Mouse (Mus musculus): ENCODE measurements around the gene Ugt1a9.

Gene Ugt1a9

GRCm38 (mm10) chr1:88235046-88235893 lies 164.7 kb downstream of the Ugt1a9 start:
- no peak for DNase-seq (ENCODE audit: low spot score in 2 of 2)

DNA sequence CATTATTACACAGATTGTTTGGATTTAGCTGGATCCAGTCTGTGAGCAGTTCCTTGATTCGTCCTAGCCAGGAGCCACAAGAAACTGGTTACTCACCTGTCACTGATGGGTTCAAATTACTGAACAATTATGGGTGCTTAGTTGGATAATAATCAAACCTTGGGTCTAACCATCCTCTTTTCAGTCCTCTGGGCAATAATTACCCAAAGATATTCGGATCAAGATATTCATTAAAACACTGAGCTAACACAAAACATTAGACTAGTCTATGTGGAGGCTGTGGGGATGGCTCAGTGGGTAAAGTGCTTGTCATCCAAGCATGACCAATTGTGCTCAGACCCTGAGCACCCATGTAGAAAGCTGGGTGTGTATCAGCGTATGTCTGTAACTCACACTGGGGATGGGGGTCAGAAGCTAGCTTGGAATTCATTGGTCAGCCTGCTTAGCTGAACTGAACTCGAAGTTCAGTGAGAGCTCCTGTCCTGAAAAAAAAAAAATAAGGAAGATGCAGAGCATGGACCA lies 165.4 kb downstream of the Ugt1a9 start:
- no peak for DNase-seq (ENCODE audit: low spot score in 2 of 2)

- no peak for DNase-seq (ENCODE audit: low spot score in 2 of 2)
These were observed 166.7 kb downstream of the Ugt1a9 start for GRCm38 (mm10) chr1:88237311-88237710.

DNA sequence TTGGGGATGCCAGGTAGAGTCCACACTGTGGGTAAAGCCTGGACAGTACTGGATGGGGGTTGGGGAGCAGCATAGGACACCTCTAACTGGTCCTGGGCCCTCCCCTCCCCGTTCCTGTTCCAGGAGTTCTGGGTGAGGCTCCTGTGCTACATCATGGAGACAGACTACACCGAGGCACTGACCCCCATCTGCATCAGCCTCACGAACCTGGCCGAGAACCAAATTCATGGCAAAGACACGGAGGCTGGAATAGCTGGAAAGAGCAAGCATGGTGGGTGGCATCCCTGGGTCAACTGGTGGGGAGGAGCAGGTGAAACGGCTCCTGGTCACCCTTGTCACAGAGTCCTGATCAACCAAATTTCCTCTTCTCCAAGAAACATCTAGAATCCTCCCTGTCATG lies 168.2 kb downstream of the Ugt1a9 start:
- no peak for DNase-seq (ENCODE audit: low spot score in 2 of 2)

DNA sequence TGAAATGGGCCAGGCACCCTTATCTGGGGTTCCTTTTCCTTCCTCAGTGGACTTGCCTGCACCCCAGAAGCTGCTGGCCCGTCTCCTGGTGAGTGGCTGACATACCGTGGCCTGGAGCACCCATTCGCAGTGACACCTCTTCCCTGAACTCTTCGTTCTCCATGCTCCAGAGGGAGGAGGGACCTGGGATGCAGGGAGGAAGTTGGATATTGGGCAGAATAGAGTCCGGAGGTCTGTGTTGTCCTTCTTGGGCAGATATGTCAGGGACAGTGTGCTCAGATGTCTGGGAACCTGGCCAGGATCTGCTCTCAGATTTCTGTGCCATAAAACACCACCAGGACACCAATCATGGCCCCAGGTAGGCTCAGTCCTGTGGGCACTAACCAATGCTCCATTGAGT lies 169.5 kb downstream of the Ugt1a9 start:
- DNase-seq (ENCODE audit: low spot score in 2 of 2): no peak

DNA sequence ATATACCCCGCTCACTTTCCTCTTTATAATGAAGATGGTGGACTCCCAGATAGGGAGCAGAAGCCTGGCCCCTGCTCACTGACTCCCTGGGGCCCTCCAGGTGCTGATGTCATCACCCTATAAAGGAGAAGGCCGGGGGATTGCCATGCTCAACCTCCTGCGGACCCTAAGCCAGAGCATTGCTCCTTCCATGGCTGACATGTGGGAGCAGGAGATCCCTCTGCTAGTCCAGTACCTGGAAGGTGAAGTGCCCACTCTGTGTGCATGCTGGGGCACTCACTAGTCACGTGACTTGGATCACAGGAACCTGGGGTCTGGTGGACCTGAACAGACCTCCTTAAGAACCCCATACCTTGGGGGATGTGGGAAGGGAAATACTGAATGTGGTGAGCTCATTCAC lies 170.0 kb downstream of the Ugt1a9 start:
- DNase-seq (ENCODE audit: low spot score in 2 of 2): no peak

DNA sequence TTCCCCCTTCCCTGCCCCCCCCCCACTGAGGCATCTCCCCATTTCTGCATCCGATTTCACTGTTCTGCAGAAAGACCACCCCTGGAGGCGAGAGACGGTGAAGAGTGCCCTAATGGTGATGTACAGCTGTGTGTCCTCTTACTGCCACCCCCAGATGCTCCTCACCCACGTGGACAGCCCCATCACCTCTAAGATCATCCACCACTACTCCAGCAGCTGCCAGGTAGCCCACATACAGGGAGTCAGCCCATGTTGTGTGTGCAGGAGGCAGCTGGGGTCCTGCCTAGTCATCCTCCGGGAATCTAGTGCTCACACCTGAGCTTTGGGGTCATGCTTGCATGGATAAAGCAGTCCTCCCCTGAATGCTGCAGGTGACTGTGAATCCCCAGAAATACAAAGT lies 173.3 kb downstream of the Ugt1a9 start:
- DNase-seq (ENCODE audit: low spot score in 2 of 2): no peak

DNA sequence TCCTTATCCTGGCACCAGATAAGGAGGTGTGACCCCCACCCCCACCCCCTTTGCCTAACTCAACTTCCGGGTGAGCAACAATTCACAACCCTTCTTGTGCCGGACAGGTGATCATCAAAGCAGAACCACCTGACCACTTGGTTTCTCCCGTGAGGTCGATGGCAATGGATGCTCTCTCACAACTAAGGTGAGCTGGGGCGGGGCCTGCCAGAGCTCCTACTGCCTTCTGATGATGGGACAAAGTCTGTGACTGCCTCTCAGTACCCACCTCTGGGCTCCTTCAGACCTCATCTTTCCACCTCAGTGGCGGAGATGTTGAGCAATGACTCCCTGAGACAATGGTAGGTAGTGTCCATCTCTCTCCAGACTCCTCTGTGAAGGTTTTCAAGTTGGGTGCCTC lies 175.3 kb downstream of the Ugt1a9 start:
- no peak for DNase-seq (ENCODE audit: low spot score in 2 of 2)

- DNase-seq (ENCODE audit: low spot score in 2 of 2): no peak
These were observed 175.8 kb downstream of the Ugt1a9 start for GRCm38 (mm10) chr1:88246386-88246785.

GRCm38 (mm10) chr1:88247660-88248059 lies 177.1 kb downstream of the Ugt1a9 start:
- DNase-seq (ENCODE audit: low spot score in 2 of 2): no peak

DNA sequence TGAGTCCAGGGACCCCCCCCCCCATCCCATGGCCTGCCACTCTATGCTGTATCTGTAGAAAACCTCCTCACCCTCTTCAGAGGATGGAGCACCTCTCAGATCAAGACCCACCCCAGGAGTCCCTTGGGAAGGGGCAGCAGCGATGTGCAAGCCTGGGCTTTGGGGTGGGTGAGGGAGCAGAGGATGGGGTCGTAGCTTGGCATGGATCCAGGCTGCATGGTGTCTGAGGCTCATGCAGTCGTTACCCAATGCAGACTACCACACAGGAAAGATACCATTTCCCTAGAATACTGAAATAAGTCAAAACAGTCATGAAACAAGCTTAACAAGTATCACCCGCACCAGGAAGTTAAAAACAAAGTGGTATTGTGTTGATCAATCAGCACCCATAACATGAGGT lies 178.1 kb downstream of the Ugt1a9 start:
- no peak for DNase-seq (ENCODE audit: low spot score in 2 of 2)

GRCm38 (mm10) chr1:88249596-88249995 lies 179.0 kb downstream of the Ugt1a9 start:
- DNase-seq (ENCODE audit: low spot score in 2 of 2): no peak

- DNase-seq (ENCODE audit: low spot score in 2 of 2): no peak
These were observed 179.4 kb downstream of the Ugt1a9 start for GRCm38 (mm10) chr1:88250023-88250422.

DNA sequence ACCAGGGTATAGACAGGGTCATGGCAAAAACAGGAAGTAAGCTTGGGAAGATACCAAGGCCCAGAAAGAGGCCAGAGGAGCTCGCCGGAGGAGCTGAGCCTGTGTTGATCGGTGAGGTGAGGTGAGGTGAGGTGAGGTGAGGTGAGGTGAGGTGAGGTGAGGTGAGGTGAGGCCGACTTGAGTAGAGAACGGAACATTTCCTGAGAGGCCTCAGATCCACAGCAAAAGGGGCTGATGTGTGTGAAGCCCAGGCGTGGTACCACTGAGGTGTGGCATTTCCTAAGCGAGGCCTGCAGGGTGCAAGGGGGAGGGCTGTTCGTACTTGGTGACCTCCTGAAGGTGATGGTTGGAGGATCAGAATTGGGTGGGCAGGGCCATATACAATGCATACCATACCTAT lies 182.5 kb downstream of the Ugt1a9 start:
- no peak for DNase-seq (ENCODE audit: low spot score in 2 of 2)

GRCm38 (mm10) chr1:88253540-88253939 lies 182.9 kb downstream of the Ugt1a9 start:
- no peak for DNase-seq (ENCODE audit: low spot score in 2 of 2)

DNA sequence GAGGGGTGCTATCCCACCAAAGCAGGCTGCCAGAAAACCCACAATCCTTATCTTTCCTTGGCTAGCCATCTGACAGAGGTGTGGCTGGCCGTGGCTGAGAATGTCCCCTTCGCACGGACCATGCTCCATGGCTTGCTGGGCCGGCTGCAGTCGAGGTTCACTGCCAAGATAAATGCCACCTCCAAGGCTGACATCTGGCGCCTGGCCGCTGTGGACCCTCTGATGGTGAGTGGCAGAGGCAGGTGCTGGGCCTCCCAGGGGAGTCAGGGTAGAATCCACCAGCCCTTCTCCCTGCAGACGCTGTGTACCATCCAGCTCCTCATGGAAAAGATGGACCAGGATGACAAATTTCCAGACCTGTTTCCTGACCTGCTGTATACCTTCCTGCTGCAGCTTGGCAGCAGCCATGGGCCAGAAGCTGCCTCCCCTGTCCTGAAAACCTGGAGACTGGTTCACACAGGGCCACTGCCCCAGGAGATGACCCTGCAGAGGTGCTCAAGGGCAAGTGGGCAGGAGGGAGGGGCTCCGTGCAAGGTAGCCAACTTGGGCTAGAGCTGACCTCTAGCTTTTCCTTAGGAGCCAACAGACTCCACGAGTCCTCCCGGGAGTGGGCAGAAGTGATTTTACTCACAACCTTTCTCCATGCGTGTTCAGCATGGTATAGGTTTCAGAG lies 184.3 kb downstream of the Ugt1a9 start:
- DNase-seq (ENCODE audit: low spot score in 2 of 2): no peak

DNA sequence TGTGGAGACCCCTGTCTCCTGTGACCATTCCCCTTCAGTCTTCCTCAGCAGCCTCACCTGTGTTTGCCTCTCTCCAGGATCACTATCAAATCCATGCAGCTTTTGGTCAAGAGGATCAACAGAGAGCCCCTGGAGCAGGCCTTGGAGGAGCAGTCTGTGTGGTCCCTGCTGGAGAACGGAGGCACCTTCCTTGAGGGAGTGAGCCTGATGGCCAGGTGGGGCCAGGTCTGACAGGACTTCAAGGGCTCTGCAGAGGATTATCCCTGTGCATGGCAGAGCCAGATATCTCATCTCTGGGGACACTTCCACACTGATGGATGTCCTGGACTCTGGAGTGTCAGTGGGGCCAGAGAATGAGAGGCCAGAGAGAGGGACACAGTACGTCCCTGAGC lies 184.9 kb downstream of the Ugt1a9 start:
- DNase-seq (ENCODE audit: low spot score in 2 of 2): no peak

GRCm38 (mm10) chr1:88255989-88256754 lies 185.6 kb downstream of the Ugt1a9 start:
- DNase-seq (ENCODE audit: low spot score in 2 of 2): peak in 1 of 2 experiments; percentile 40

DNA sequence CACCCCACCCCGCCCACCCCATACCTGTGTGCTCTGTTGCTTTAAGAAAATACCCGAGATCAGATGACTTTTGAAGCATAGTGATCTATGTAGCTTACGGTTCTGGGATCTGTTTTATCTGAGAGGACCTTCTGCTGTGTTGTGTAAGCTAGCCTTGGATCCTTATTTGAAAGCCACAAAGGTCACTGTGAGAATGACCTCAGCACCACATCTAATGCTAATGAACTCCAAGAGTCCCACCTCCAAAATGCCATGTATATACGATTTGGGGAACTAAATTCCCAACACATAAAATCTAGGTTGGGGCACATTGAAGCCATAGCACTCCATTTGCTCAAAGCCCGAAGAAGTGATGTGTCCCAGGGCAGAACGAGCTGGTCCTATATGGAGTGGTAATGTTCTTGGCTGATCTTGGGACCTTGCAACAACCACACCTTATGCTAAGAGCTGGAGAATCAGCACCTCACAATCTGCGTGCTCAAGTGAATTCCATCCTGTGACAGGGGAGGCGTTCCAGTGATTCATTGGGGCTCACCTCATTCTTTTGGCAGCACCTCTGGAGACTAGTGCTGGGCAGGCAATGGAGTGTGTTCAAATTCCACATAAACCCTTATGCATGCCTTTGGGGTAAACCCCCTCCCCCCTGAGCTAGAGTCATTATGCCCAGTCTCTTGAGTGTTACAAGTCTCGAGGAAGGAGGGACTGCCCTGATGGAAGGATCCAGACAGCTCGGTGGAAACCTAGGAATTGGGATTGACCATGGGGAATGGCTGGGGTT lies 186.5 kb downstream of the Ugt1a9 start:
- no peak for DNase-seq (ENCODE audit: low spot score in 2 of 2)

DNA sequence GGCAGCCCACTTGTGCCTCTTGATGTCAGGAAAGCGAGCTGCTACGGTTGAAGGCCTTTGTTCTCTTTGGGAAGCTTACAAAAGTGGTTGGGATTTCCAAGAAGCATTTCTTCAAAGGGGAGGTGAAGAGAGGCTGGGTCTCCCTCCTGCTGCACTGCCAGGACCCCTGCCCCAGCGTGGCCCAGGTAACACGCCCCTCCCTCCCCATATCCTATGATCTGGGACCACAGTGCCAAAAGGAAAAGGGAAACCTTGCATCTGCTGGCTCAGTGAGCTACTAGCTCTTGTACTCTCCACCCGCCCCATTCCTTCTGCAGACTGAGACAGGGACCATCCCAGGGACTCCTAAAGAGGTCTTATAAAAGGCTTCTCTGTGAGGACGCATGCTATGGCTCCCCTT lies 187.1 kb downstream of the Ugt1a9 start:
- DNase-seq (ENCODE audit: low spot score in 2 of 2): no peak

DNA sequence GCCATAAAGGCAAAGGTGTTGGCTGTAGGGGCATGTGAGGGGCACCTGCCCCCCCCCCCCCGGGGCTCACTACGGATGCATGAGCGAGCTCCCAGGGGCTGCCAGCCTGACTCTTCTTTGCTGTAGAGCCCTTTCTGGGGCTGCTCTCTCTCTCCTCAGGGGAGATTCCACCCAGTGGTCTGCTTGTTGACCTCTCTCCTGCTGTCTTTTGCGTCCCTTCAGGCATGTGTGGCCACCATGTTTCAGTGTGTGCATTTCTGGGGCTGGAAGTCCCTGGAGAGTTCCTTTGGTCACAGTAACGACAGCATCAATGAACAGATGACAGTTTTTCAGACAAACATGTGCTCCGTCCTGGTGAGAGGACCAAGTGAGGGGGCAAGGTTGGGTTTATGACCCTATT lies 187.8 kb downstream of the Ugt1a9 start:
- DNase-seq (ENCODE audit: low spot score in 2 of 2): no peak
